Mouse (Mus musculus) neural tube, embryonic 12.5 days (tissue): ENCODE results near the gene 1700016H13Rik. TPM values are rescaled to one million over a fixed set of nuclear protein-coding genes. Genes with fewer than 3 reads are reported as not detected.

Experiments
- polyA plus RNA-seq: library from polyadenylated mRNA; unstranded; fragments of >200 nt; fragmentation: Nextera tagmentation; extraction: Ambion mirVana; gene quantifications from 2 replicates; pipeline ENCODE4 v1.2.1, GENCODE M21; 2016

1700016H13Rik gene
- polyA plus RNA-seq, 1 experiment from 2014 or later = 0.22 TPM

Other genes with a start within 250 kb of the 1700016H13Rik start
- gene Ptpn13, start 230.8 kb downstream of the 1700016H13Rik start, polyA plus RNA-seq = 14.1 and 14.4 TPM in 2 replicates
- 0.41 TPM in 1 of 2 replicates, not detected in the other for gene Slc10a6, start 26.6 kb downstream of the 1700016H13Rik start, polyA plus RNA-seq
- gene Aff1, start 36.4 kb upstream of the 1700016H13Rik start, polyA plus RNA-seq = 4.5 and 4.6 TPM in 2 replicates